Comparison of ENCODE assay signal across 8 mouse cellular contexts in genomic region chr4:147940576-147941044, GRCm38 (mm10). TPM values are rescaled to one million over a fixed set of nuclear protein-coding genes. Genes with fewer than 3 reads are reported as not detected.
DNase-seq lines count a peak whose midpoint lies in the region; ATAC-seq and TF ChIP-seq lines count a peak whose summit lies in the region.

TSS of gene 2510039O18Rik (plus strand) at chr4:147940895.

- peak within 1 kb of the TSS; percentile 71 for H3K4me3 ChIP-seq in C2C12 (ENCODE audit: insufficient read depth, poor library complexity, severe bottlenecking)
- peak within 1 kb of the TSS; percentile 91 for H3K4me3 ChIP-seq in erythroblast, embryonic 14.5 days (replicated peaks)
- peak within 1 kb of the TSS; percentile 96 for H3K4me3 ChIP-seq in heart, embryonic 11.5 days (ENCODE audit: low read depth, low read length)
- peak within 1 kb of the TSS; percentile 90 for H3K4me3 ChIP-seq in kidney, embryonic 16.5 days (ENCODE audit: low read length)
- H3K4me3 ChIP-seq in liver, embryonic 11.5 days (ENCODE audit: low read depth, low read length), result peak within 1 kb of the TSS; percentile 99
- peak within 1 kb of the TSS; percentile 81 for H3K4me3 ChIP-seq in stomach, embryonic 14.5 days (ENCODE audit: low read depth, low read length)

- no peak for TF ChIP-seq CTCF in C2C12 (IDR thresholded peaks at IDR 0.05; ENCODE audit: control insufficient read depth, insufficient read depth, insufficient read length)
- TF ChIP-seq CTCF in brain, embryonic 14.5 days (IDR thresholded peaks at IDR 0.05; ENCODE audit: borderline replicate concordance, extremely low read depth, insufficient read depth, insufficient read length), result no peak

- no peaks in the 10 kb centered on the region for H3K9me3 ChIP-seq in erythroblast, embryonic 14.5 days (ENCODE audit: control insufficient read depth, low read length)
- H3K9me3 ChIP-seq in heart, embryonic 11.5 days (replicated peaks; ENCODE audit: control insufficient read depth, low read length), result no peaks in the 10 kb centered on the region
- no peaks in the 10 kb centered on the region for H3K9me3 ChIP-seq in kidney, embryonic 16.5 days (ENCODE audit: low read length)
- H3K9me3 ChIP-seq in liver, embryonic 11.5 days (ENCODE audit: control insufficient read depth, low read length), result no peaks in the 10 kb centered on the region
- H3K9me3 ChIP-seq in stomach, embryonic 14.5 days (ENCODE audit: control insufficient read depth, low read depth, low read length), result no peaks in the 10 kb centered on the region

- H3K36me3 ChIP-seq in C2C12 (ENCODE audit: control insufficient read depth, insufficient read depth), result peaks cover 12% of the 10 kb centered on the region
- peaks cover 34% of the 10 kb centered on the region for H3K36me3 ChIP-seq in erythroblast, embryonic 14.5 days (ENCODE audit: control insufficient read depth)
- H3K36me3 ChIP-seq in heart, embryonic 11.5 days (ENCODE audit: control insufficient read depth, insufficient read depth, low read length), result peaks cover 11% of the 10 kb centered on the region
- H3K36me3 ChIP-seq in kidney, embryonic 16.5 days (ENCODE audit: insufficient read depth, low read length), result peaks cover 22% of the 10 kb centered on the region
- H3K36me3 ChIP-seq in liver, embryonic 11.5 days (ENCODE audit: control insufficient read depth, insufficient read depth, low read length), result peaks cover 17% of the 10 kb centered on the region
- H3K36me3 ChIP-seq in stomach, embryonic 14.5 days (ENCODE audit: control insufficient read depth, insufficient read depth, low read length), result peaks cover 19% of the 10 kb centered on the region

- peak; percentile 47; the same call in 1 of the 2 replicates for TF ChIP-seq POLR2A in brain, embryonic 14.5 days (IDR thresholded peaks at IDR 0.05; ENCODE audit: borderline replicate concordance, extremely low read depth, insufficient read depth, insufficient read length, poor library complexity, severe bottlenecking)

- peaks cover 19% of the 10 kb centered on the region for H3K79me3 ChIP-seq in C2C12 (ENCODE audit: low read depth)

- DNase-seq in brain, embryonic 14.5 days (ENCODE audit: low read depth), result peak; percentile 96
- peak; percentile 84 for DNase-seq in liver, embryonic 11.5 days (ENCODE audit: low spot score)
- peak; percentile 90 for DNase-seq in naive thymus-derived CD4-positive, alpha-beta T cell, adult 2 months (ENCODE audit: low read depth)

- no peaks in the 10 kb centered on the region for H3K27me3 ChIP-seq in C2C12 (ENCODE audit: control insufficient read depth, insufficient read depth, insufficient read length)
- H3K27me3 ChIP-seq in erythroblast, embryonic 14.5 days (ENCODE audit: control insufficient read depth), result peaks cover 30% of the 10 kb centered on the region
- H3K27me3 ChIP-seq in heart, embryonic 11.5 days (ENCODE audit: control insufficient read depth, insufficient read depth, low read length), result no peaks in the 10 kb centered on the region
- no peaks in the 10 kb centered on the region for H3K27me3 ChIP-seq in kidney, embryonic 16.5 days (ENCODE audit: insufficient read depth, low read length)
- no peaks in the 10 kb centered on the region for H3K27me3 ChIP-seq in liver, embryonic 11.5 days (replicated peaks; ENCODE audit: control insufficient read depth, insufficient read depth, low read length)
- H3K27me3 ChIP-seq in stomach, embryonic 14.5 days (ENCODE audit: control insufficient read depth, insufficient read depth, low read length), result no peaks in the 10 kb centered on the region

- H3K4me1 ChIP-seq in erythroblast, embryonic 14.5 days (ENCODE audit: control insufficient read depth), result peaks cover 58% of the 10 kb centered on the region
- peaks cover 15% of the 10 kb centered on the region for H3K4me1 ChIP-seq in heart, embryonic 11.5 days (ENCODE audit: control insufficient read depth, insufficient read depth, low read length)
- H3K4me1 ChIP-seq in kidney, embryonic 16.5 days (ENCODE audit: insufficient read depth, low read length), result peaks cover 46% of the 10 kb centered on the region
- peaks cover 17% of the 10 kb centered on the region for H3K4me1 ChIP-seq in liver, embryonic 11.5 days (replicated peaks; ENCODE audit: control insufficient read depth, insufficient read depth, low read length)
- peaks cover 22% of the 10 kb centered on the region for H3K4me1 ChIP-seq in stomach, embryonic 14.5 days (ENCODE audit: control insufficient read depth, insufficient read depth, low read length)

- WGBS in heart, embryonic 11.5 days (ENCODE audit: insufficient replicate concordance), result 3% methylated on average over 23 of the region's 35 CpGs
- WGBS in kidney, embryonic 16.5 days, result 1% methylated on average over 25 of the region's 35 CpGs
- WGBS in liver, embryonic 11.5 days, result under 1% methylated on average over 32 of the region's 35 CpGs
- 1% methylated on average over 35 of the region's 35 CpGs for WGBS in stomach, embryonic 14.5 days

- H3ac ChIP-seq in C2C12 (ENCODE audit: control insufficient read depth, insufficient read length, low read depth), result peak within 1 kb of the TSS; percentile 82

- peak within 1 kb of the TSS; percentile 100 for H3K4me2 ChIP-seq in heart, embryonic 11.5 days
- H3K4me2 ChIP-seq in kidney, embryonic 16.5 days (replicated peaks; ENCODE audit: low read depth, low read length), result peak within 1 kb of the TSS; percentile 90
- peak within 1 kb of the TSS; percentile 99 for H3K4me2 ChIP-seq in liver, embryonic 11.5 days
- H3K4me2 ChIP-seq in stomach, embryonic 14.5 days (replicated peaks; ENCODE audit: low read depth, low read length), result peak within 1 kb of the TSS; percentile 97

- ATAC-seq in heart, embryonic 11.5 days (replicated peaks; ENCODE audit: insufficient number of reproducible peaks, low FRiP score, low TSS enrichment), result peak; percentile 62
- peak; percentile 70 for ATAC-seq in kidney, embryonic 16.5 days (ENCODE audit: low FRiP score, low TSS enrichment)
- ATAC-seq in liver, embryonic 11.5 days (replicated peaks; ENCODE audit: low FRiP score), result peak; percentile 73
- peak; percentile 67 for ATAC-seq in stomach, embryonic 14.5 days (ENCODE audit: insufficient number of reproducible peaks, insufficient read depth, low FRiP score, low read depth)

- peaks cover 43% of the 10 kb centered on the region for H3K79me2 ChIP-seq in C2C12 (ENCODE audit: control insufficient read depth, insufficient read depth)

- H3K27ac ChIP-seq in heart, embryonic 11.5 days (ENCODE audit: low read depth, low read length), result peak within 1 kb of the TSS; percentile 47
- peak within 1 kb of the TSS; percentile 91 for H3K27ac ChIP-seq in kidney, embryonic 16.5 days (ENCODE audit: low read length)
- H3K27ac ChIP-seq in liver, embryonic 11.5 days (ENCODE audit: low read depth, low read length), result peak within 1 kb of the TSS; percentile 74
- H3K27ac ChIP-seq in stomach, embryonic 14.5 days (ENCODE audit: low read length), result peak within 1 kb of the TSS; percentile 76

- H3K9ac ChIP-seq in heart, embryonic 11.5 days (ENCODE audit: low read depth, low read length), result peak within 1 kb of the TSS; percentile 70
- H3K9ac ChIP-seq in kidney, embryonic 16.5 days (replicated peaks; ENCODE audit: low read length), result peak within 1 kb of the TSS; percentile 89
- H3K9ac ChIP-seq in liver, embryonic 11.5 days (ENCODE audit: low read depth, low read length), result peak within 1 kb of the TSS; percentile 92
- peak within 1 kb of the TSS; percentile 79 for H3K9ac ChIP-seq in stomach, embryonic 14.5 days (replicated peaks; ENCODE audit: low read depth, low read length)

TF ChIP-seq in C2C12, 6 proteins besides CTCF, POLR2A, EP300 and RAD21:
- no peak for TF ChIP-seq MYOG (IDR thresholded peaks at IDR 0.05; ENCODE audit: control insufficient read depth, extremely low read depth, insufficient read length)
- TF ChIP-seq FOSL1 (IDR thresholded peaks at IDR 0.05; ENCODE audit: insufficient read depth, low read length, poor library complexity, severe bottlenecking), result no peak
- no peak for TF ChIP-seq CEBPB (IDR thresholded peaks at IDR 0.05; ENCODE audit: low read depth)
- TF ChIP-seq MYOD1 (IDR thresholded peaks at IDR 0.05; ENCODE audit: control insufficient read depth, insufficient read length, low read depth), result no peak
- no peak for TF ChIP-seq MAX (IDR thresholded peaks at IDR 0.05)
- TF ChIP-seq USF1 (IDR thresholded peaks at IDR 0.05; ENCODE audit: low read depth), result no peak
TF ChIP-seq in C2C12: peak in this region for 0.

RNA-seq across cellular contexts. Expression of gene 2510039O18Rik, which starts in this region (rescaled TPM):
- 46.5 TPM for polyA plus RNA-seq in C2C12 (2012; fragmentation: generic; extraction: Trizol)
- polyA plus RNA-seq in brain, embryonic 14.5 days (2012; rRNA removed), result 56.2 and 63.5 TPM in 2 replicates
- 5.7 and 5.9 TPM in 2 replicates for polyA plus RNA-seq in erythroblast, embryonic 14.5 days (2012)
- polyA plus RNA-seq in heart, embryonic 11.5 days (2014; fragmentation: Nextera tagmentation; extraction: Ambion mirVana), result 16.4 and 16.5 TPM in 2 replicates
- polyA plus RNA-seq in kidney, embryonic 16.5 days (2015; fragmentation: Nextera tagmentation; extraction: Ambion mirVana), result 10.4 and 13.9 TPM in 2 replicates
- polyA plus RNA-seq in liver, embryonic 11.5 days (2014; fragmentation: Nextera tagmentation; extraction: Ambion mirVana), result 18.6 and 19.2 TPM in 2 replicates
- polyA plus RNA-seq in stomach, embryonic 14.5 days (2014; fragmentation: Nextera tagmentation; extraction: Ambion mirVana), result 17.6 and 20.0 TPM in 2 replicates

Comparison
In these comparisons a context has a peak if more than half of its experiments do, and no peak if none do; other contexts are left out.
1. Peak in every context shown above with its lines: DNase-seq, ATAC-seq, H3K4me3 ChIP-seq and H3K27ac ChIP-seq.